Mouse (Mus musculus): ENCODE results near the gene Armcx1. TPM values are rescaled to one million over a fixed set of nuclear protein-coding genes. Genes with fewer than 3 reads are reported as not detected.
"Not testable (repeated sequence)": the region's sequence is repeated elsewhere in the genome, so short reads cannot be mapped to it uniquely, and the experiment has no call there.

Gene Armcx1
- not detected for polyA plus RNA-seq (2021)

DNA sequence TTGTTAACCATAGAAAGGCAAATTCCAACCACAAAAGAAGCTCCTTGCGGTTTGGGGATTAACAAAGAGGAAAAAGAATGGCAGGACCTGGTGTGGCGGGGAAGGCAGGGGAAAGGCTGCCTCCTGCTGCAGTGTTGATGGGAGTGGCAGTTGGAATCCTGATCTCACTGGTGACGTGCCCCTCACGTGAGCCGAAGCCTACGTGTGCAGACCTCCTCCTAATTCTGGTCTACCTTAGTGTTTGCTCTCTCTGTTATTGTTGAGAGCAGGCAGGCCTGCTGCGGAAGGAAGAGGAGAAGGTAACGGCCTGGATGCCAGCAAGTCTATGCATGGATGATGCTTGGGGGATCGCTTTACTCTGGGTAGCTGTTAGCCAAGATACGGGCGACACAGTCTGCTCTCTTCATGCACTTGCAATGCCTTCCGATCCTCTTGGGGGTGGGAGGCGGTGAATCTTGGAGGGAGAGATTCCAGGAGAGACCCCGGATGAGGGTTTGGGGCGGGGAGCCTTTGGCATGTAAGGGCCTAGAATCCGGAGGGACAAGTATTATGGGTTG is at the start of gene Armcx1:
TSS of gene Armcx1 (plus strand) at position 212 of the 557 bp plus-strand sequence.
- ATAC-seq (no peak), DNase-seq (ENCODE audit: low read depth, low spot score) (no peak)
- ChIA-PET POLR2A (no interaction called here), CTCF (no interaction called here)
- in situ Hi-C loops (cut with MboI; ENCODE audit: low pct_unique_long_range_greater_than_20kb) = no loop called here
- TF ChIP-seq CTCF (IDR thresholded peaks at IDR 0.05) = no peak
- peaks cover 39% of the 10 kb centered on the region for H3K27me3 ChIP-seq

DNA sequence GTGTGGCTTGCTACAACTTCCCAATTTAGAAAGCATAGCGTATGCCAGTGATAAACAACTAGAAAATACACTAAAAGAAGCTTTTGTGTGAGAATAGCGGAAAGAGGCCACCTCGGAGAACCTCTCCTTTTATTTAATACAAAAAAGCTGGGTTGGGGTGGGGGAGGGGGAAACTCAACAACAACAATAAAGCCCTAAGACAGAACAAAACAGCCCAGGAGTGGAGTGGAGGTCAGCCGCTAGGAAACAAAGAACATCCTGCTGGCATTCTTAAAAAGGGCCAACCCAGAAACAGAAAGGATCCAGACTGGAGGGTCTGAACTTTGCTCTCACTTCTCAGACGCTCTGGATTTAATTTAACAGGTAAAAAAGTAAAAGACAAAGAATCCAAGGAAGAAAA is 42.7 kb upstream of the Armcx1 start:
- TF ChIP-seq CTCF (IDR thresholded peaks at IDR 0.05) = no peak
- in situ Hi-C loops (cut with MboI; ENCODE audit: low pct_unique_long_range_greater_than_20kb) = no loop called here
- ATAC-seq (no peak), DNase-seq (ENCODE audit: low read depth, low spot score) (no peak)
- POLR2A ChIA-PET = no interaction called here
- CTCF ChIA-PET = no interaction called here
- peaks cover 28% of the 10 kb centered on the region for H3K27me3 ChIP-seq

DNA sequence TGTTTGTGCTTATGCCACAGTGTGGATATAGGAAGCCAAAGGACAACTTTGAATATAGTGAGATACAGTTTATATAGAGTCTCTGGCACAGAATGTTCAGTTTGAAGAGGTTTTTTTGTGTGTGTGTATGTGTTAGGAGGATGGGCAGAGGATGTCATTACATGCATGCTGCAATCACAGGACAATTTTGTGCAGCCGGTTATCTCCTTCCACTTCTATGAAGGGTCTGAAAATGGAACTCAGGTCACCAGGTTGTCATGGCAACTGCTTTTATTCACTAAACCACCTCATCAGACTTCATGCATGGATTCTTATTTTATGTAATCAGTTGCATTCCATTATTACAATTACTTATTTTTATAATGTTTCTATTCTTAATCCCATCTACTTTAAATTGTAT is 41.8 kb upstream of the Armcx1 start:
- H3K27me3 ChIP-seq = peaks cover 28% of the 10 kb centered on the region
- ChIA-PET CTCF (no interaction called here), POLR2A (interaction anchor here (0.7 kb wide), 1 partner anchor 25 kb away, joined by 4 read pairs; no protein-coding TSS in a partner anchor)
- TF ChIP-seq CTCF (IDR thresholded peaks at IDR 0.05) = no peak
- no peak for DNase-seq (ENCODE audit: low read depth, low spot score)
- no peak for ATAC-seq
- in situ Hi-C loops (cut with MboI; ENCODE audit: low pct_unique_long_range_greater_than_20kb) = no loop called here

DNA sequence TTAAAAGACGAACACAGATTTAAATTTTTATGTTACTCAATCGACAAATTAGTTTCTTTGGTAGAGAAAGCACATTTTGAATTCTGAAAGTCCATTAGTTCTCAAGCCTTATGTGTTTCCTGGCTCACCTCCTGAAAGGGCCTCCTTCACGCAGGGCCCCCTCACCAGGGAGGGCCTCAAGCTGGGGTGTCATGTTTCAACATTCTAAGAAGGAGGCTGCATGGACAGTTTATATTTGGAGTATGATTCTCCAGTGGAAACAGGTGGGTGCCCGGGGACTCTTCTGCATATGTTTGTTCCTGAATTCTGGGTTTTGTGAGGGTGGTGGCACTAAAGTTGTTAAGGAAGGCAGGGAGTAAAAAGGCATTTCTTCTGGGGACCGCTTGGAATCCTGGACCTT is 32.8 kb upstream of the Armcx1 start:
- ChIA-PET CTCF (no interaction called here), POLR2A (no interaction called here)
- H3K27me3 ChIP-seq = peaks cover 50% of the 10 kb centered on the region
- TF ChIP-seq CTCF (IDR thresholded peaks at IDR 0.05) = no peak
- ATAC-seq = no peak
- DNase-seq (ENCODE audit: low read depth, low spot score) = no peak
- in situ Hi-C loops (cut with MboI; ENCODE audit: low pct_unique_long_range_greater_than_20kb) = no loop called here

DNA sequence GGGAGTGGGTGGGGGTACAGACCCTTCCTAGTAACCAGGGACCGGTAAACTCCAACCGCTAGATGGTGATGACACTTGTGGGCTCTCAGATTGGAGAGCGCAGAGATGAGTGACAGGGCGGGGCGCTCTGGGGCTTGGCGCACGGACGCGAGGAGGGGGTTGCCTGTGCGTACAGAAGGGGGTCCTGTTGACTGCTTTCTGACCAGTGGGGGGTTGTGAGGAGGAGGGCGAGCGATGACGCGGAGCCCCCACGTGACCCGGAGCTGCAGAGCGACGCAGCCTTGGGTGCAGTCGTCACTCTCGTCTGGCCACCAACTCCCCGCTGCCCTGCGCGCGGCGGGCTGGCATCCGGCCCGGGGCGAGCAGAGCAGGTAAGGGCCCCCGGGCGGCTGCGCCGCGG is 31.5 kb upstream of the Armcx1 start, which contains the start of gene Armcx4:
TSS of gene Armcx4 (plus strand) at position 253 of the 400 bp plus-strand sequence.
- peak; percentile 13 for ATAC-seq
- DNase-seq (ENCODE audit: low read depth, low spot score) = no peak
- TF ChIP-seq CTCF (IDR thresholded peaks at IDR 0.05) = no peak
- ChIA-PET CTCF (no interaction called here), POLR2A (no interaction called here)
- peaks cover 54% of the 10 kb centered on the region for H3K27me3 ChIP-seq
- in situ Hi-C loops (cut with MboI; ENCODE audit: low pct_unique_long_range_greater_than_20kb) = no loop called here

DNA sequence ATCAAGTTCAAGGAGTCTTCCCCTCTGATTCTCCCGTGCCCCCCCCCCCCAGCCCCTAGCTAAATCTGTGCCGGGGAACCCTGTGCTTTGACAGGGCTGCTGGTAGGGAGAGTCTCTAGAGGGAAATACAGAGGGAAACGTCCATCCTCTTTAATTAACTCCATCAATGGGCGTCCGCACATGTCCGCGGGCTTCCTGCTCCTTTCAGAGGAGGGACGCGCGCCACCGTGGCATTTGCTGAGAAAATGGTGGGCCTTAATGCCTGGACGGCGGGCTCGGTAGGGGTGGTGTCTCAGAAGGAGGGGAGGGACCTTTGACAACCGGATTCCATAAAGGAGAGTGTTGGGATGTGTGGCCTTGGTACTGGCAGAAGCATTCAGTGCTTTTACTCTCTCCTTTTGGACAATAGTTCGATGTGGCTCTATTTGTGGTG is 31.0 kb upstream of the Armcx1 start:
- peaks cover 59% of the 10 kb centered on the region for H3K27me3 ChIP-seq
- CTCF ChIA-PET = no interaction called here
- POLR2A ChIA-PET = no interaction called here
- in situ Hi-C loops (cut with MboI; ENCODE audit: low pct_unique_long_range_greater_than_20kb) = no loop called here
- TF ChIP-seq CTCF (IDR thresholded peaks at IDR 0.05) = no peak
- DNase-seq (ENCODE audit: low read depth, low spot score) (no peak), ATAC-seq (no peak)

DNA sequence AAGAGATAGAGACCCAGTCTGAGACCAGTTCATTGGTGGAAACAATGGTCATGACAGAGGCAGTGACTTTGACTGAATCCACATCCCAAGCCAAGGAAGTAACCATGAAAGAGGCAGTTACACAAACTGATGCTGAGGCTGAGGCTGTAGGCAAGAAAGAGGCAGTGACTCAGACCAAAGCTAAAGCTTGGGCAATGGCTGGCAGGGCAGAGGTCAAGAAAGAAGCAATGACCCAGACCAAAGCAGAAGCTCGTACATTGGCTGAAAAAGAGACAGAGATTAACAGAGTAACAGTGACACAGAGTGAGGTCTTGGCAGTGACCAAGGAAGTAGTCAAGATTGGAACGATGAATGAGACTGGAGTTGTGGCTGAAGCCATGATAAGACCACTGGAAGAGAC is 28.1 kb upstream of the Armcx1 start:
- ChIA-PET CTCF (no interaction called here), POLR2A (no interaction called here)
- DNase-seq (ENCODE audit: low read depth, low spot score) = no peak
- no peak for ATAC-seq
- in situ Hi-C loops (cut with MboI; ENCODE audit: low pct_unique_long_range_greater_than_20kb) = no loop called here
- H3K27me3 ChIP-seq = peaks cover 45% of the 10 kb centered on the region
- no peak for TF ChIP-seq CTCF (IDR thresholded peaks at IDR 0.05)

DNA sequence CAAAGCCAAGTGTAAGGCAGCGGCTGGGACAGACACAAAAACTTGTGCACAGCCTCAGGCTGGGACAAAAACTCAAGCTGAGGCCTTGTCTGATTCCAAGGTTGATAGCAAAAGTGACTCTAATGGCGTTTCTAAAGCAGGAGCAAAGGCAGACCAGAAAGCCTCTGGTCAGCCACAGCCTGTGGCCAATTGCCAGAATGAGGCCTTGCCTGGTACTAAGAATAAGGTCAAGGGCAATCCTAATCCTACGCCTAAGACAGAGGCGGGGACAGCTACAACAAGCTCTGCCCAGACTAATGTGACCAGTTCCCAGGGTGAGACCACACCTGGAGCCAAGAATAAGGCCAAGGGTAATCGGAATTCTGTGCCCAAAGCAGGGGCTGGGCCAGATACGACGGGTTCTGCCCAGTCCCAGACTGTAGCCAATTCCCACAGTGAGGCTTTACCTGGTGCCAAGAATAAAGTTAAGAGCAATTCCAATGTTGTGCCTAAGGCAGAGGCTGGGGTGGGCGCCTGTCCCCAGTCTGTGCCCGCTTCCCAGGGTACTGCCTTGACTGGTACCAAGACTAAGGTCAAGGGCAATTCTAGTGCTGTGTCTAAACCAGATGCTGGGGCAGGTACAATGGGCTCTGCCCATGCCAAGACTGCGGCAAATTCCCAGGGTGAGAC is 26.8 kb upstream of the Armcx1 start:
- H3K27me3 ChIP-seq = peaks cover 35% of the 10 kb centered on the region
- in situ Hi-C loops (cut with MboI; ENCODE audit: low pct_unique_long_range_greater_than_20kb) = no loop called here
- ChIA-PET POLR2A (no interaction called here), CTCF (no interaction called here)
- ATAC-seq (no peak), DNase-seq (ENCODE audit: low read depth, low spot score) (no peak)
- no peak for TF ChIP-seq CTCF (IDR thresholded peaks at IDR 0.05)

DNA sequence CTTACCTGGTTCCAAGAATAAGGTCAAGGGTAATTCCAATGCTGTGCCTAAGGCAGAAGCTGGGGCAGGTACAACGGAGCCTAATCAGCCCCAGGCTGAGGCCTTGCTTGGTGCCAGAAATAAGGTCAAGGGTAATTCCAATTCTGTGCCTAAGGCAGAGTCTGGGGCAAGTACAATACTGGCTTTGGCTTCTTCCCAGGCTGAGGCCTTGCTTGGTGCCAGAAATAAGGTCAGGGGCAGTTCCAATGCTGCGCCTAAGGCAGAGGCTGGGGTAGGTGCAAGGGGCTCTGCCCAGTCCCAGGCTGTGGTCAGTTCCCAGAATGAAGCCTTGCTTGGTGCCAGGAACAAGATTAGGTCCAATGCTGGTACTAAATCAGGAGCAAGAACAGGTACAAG is 26.2 kb upstream of the Armcx1 start:
- ATAC-seq (no peak), DNase-seq (ENCODE audit: low read depth, low spot score) (no peak)
- CTCF ChIA-PET = no interaction called here
- POLR2A ChIA-PET = no interaction called here
- H3K27me3 ChIP-seq = peaks cover 35% of the 10 kb centered on the region
- no peak for TF ChIP-seq CTCF (IDR thresholded peaks at IDR 0.05)
- in situ Hi-C loops (cut with MboI; ENCODE audit: low pct_unique_long_range_greater_than_20kb) = no loop called here

DNA sequence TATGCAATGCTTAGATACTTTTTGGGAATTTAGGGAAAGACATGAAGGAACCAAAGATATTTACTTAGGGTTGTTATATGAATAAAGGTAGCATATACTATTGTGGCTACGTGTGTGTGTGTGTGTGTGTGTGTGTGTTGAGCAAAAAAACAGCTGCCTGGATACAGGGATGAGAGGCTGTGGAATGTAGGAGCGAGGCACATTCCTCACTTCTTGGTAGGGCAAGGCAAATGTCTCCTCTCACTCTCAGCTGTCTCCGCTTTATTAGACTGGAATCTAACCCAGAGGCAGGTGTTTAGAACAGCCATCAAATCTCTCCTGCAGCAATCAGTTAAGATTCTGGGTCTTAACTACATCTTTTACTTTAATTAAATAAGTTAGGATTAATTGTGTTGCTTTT is 900 bp upstream of the Armcx1 start:
- ATAC-seq = no peak

DNA sequence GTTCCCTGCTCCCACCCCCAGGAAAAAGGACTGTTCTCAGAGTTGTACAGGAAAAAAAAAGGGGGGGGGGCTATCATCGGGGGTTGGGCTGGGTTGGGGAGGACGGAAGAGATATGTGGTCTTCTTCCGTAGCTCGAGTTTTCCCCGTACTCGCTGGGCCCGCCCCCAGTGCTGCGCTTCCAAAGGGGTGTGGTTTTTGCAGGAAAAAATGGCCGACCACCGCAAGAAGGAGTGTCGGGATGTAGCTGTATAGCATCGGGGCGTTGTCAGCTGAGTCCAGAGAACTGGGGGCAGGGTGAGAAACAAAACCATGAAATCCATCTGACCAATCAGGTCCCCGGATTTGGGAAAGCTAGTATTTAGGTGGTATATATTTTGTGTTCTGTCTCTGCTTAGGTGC is 761 bp downstream of the Armcx1 start:
- in situ Hi-C loops (cut with MboI; ENCODE audit: low pct_unique_long_range_greater_than_20kb) = no loop called here
- POLR2A ChIA-PET = no interaction called here
- CTCF ChIA-PET = no interaction called here

More for the DNA sequence above, 900 bp upstream of the Armcx1 start:
- ChIA-PET CTCF (no interaction called here), POLR2A (no interaction called here)
- TF ChIP-seq CTCF (IDR thresholded peaks at IDR 0.05) = no peak
- DNase-seq (ENCODE audit: low read depth, low spot score) = no peak
- in situ Hi-C loops (cut with MboI; ENCODE audit: low pct_unique_long_range_greater_than_20kb) = no loop called here
- H3K27me3 ChIP-seq = peaks cover 35% of the 10 kb centered on the region

DNA sequence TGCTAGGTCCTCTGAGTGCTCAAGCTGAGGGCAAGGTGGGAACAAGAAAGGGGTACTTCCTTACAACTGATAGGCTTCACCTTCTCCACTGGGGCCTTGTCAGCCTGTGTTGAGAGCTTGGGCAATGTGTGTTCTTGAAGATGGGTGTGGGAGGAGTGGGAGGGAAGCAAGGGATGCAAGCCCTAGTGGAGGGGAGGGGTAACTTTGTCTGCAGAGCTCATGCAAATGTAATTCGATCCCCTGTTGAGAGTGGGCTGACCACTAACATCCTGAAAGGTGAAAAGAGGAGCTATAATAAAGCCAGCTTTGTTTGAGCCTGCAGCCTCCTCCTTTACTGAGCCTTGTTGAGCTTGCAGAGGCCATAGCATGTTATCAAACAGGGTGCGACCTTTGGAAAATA is 6.0 kb downstream of the Armcx1 start:
- in situ Hi-C loops (cut with MboI; ENCODE audit: low pct_unique_long_range_greater_than_20kb); POLR2A ChIA-PET; CTCF ChIA-PET; DNase-seq (ENCODE audit: low read depth, low spot score); ATAC-seq: not testable (repeated sequence)
- peaks cover 34% of the 10 kb centered on the region for H3K27me3 ChIP-seq

More for the DNA sequence above, 761 bp downstream of the Armcx1 start:
- ATAC-seq (no peak), DNase-seq (ENCODE audit: low read depth, low spot score) (no peak)
- peaks cover 37% of the 10 kb centered on the region for H3K27me3 ChIP-seq
- TF ChIP-seq CTCF (IDR thresholded peaks at IDR 0.05) = no peak
